Mouse (Mus musculus) frontal cortex, postnatal 14 days (tissue): ENCODE results near the gene Psmd9.
"Not testable (repeated sequence)": the region's sequence is repeated elsewhere in the genome, so short reads cannot be mapped to it uniquely, and the experiment has no call there.

Source experiments
- DNase-seq, 2 experiments: peaks; one replicate each; pipeline ENCODE4 v3.0.0; 2022; ENCODE audit warnings: low spot score in 2 of 2

Gene Psmd9

GRCm38 (mm10) chr5:123190912-123191311, 21.7 kb downstream of the Psmd9 start:
- no peak for DNase-seq

GRCm38 (mm10) chr5:123191427-123191826, 22.2 kb downstream of the Psmd9 start:
- DNase-seq, result no peak

GRCm38 (mm10) chr5:123192606-123193150, 23.5 kb downstream of the Psmd9 start:
- DNase-seq, result no peak

- no peak for DNase-seq
These were observed 24.2 kb downstream of the Psmd9 start for GRCm38 (mm10) chr5:123193436-123193835.

GRCm38 (mm10) chr5:123194856-123195255, 25.6 kb downstream of the Psmd9 start:
- DNase-seq, result no peak

GRCm38 (mm10) chr5:123195500-123196000, 26.3 kb downstream of the Psmd9 start:
- DNase-seq, result no peak

- DNase-seq, result no peak
These were observed 27.5 kb downstream of the Psmd9 start for GRCm38 (mm10) chr5:123196746-123197145.

GRCm38 (mm10) chr5:123198523-123198922, 29.3 kb downstream of the Psmd9 start:
- no peak for DNase-seq

- not testable (repeated sequence) for DNase-seq
These were observed 31.8 kb downstream of the Psmd9 start for GRCm38 (mm10) chr5:123200816-123201522.

- DNase-seq, result no peak
These were observed 32.3 kb downstream of the Psmd9 start for GRCm38 (mm10) chr5:123201523-123201892.

GRCm38 (mm10) chr5:123201987-123202386, 32.8 kb downstream of the Psmd9 start:
- DNase-seq, result no peak

GRCm38 (mm10) chr5:123202771-123203170, 33.6 kb downstream of the Psmd9 start:
- not testable (repeated sequence) for DNase-seq

GRCm38 (mm10) chr5:123203591-123203990, 34.4 kb downstream of the Psmd9 start:
- DNase-seq, result not testable (repeated sequence)

GRCm38 (mm10) chr5:123222346-123223050, 53.3 kb downstream of the Psmd9 start:
- not testable (repeated sequence) for DNase-seq

- DNase-seq, result no peak
These were observed 53.8 kb downstream of the Psmd9 start for GRCm38 (mm10) chr5:123223051-123223410.

- DNase-seq, result not testable (repeated sequence)
These were observed 54.6 kb downstream of the Psmd9 start for GRCm38 (mm10) chr5:123223861-123224260.

GRCm38 (mm10) chr5:123226851-123227250, 57.6 kb downstream of the Psmd9 start:
- DNase-seq, result no peak

- peak; percentile 91 to 95 for DNase-seq
These were observed 58.7 kb downstream of the Psmd9 start for GRCm38 (mm10) chr5:123227762-123228523.

- no peak for DNase-seq
These were observed 59.3 kb downstream of the Psmd9 start for GRCm38 (mm10) chr5:123228524-123228922.

- DNase-seq, result no peak
These were observed 60.1 kb downstream of the Psmd9 start for GRCm38 (mm10) chr5:123229296-123229695.

GRCm38 (mm10) chr5:123232180-123232579, 63.0 kb downstream of the Psmd9 start:
- no peak for DNase-seq

- no peak for DNase-seq
These were observed 66.5 kb downstream of the Psmd9 start for GRCm38 (mm10) chr5:123235731-123236130.
